Mouse (Mus musculus) embryonic facial prominence, embryonic 11.5 days (tissue): ENCODE data around the gene Ston2. TPM values are rescaled to one million over a fixed set of nuclear protein-coding genes. Genes with fewer than 3 reads are reported as not detected.

Experiments
- ATAC-seq: fragments of 200-750 bp; cut with Nextera tagmentation; replicated peaks from 2 replicates; pipeline ENCODE4 v1.8.0; 2017; ENCODE audit warnings: low read depth; ENCODE audit not compliant: insufficient number of reproducible peaks, low FRiP score, low TSS enrichment
- DNase-seq: peaks from one replicate; pipeline ENCODE4 v3.0.0-alpha.2; 2015; ENCODE audit warnings: low spot score
- H3K27ac ChIP-seq: fragments of 300-500 bp; sonication (generic); replicated peaks from 2 replicates; pipeline ENCODE4 v1.5.1; 2014; ENCODE audit warnings: mild to moderate bottlenecking, low read depth, low read length, control low read depth
- H3K27me3 ChIP-seq: fragments of 300-500 bp; sonication (generic); 2 replicates; pipeline ENCODE4 v1.6.1; 2014; ENCODE audit warnings: mild to moderate bottlenecking, low read length, moderate library complexity, mixed read lengths; ENCODE audit not compliant: control insufficient read depth, insufficient read depth
- H3K36me3 ChIP-seq: fragments of 300-500 bp; sonication (generic); replicated peaks from 2 replicates; pipeline ENCODE4 v1.6.1; 2014; ENCODE audit warnings: low read depth, mild to moderate bottlenecking, low read length, moderate library complexity, mixed read lengths; ENCODE audit not compliant: control insufficient read depth, insufficient read depth
- H3K4me1 ChIP-seq: fragments of 300-500 bp; sonication (generic); 2 replicates; pipeline ENCODE4 v1.6.1; 2014; ENCODE audit warnings: low read length, mixed read lengths; ENCODE audit not compliant: control insufficient read depth, insufficient read depth
- H3K4me2 ChIP-seq: fragments of 300-500 bp; sonication (generic); 2 replicates; pipeline ENCODE4 v1.6.1; 2014; ENCODE audit warnings: low read depth, mild to moderate bottlenecking, control low read depth, low read length, moderate library complexity
- H3K4me3 ChIP-seq: fragments of 300-500 bp; sonication (generic); 2 replicates; pipeline ENCODE4 v1.5.1; 2014; ENCODE audit warnings: low read depth, low read length, control low read depth
- H3K9ac ChIP-seq: fragments of 300-500 bp; sonication (generic); replicated peaks from 2 replicates; pipeline ENCODE4 v1.6.1; 2014; ENCODE audit warnings: mild to moderate bottlenecking, control low read depth, low read length
- H3K9me3 ChIP-seq: fragments of 300-500 bp; sonication (generic); replicated peaks from 2 replicates; pipeline ENCODE4 v1.6.1; 2016; ENCODE audit warnings: mild to moderate bottlenecking, low read length, inconsistent platforms, mixed read lengths; ENCODE audit not compliant: control insufficient read depth
- WGBS: fragments of 180-500 bp; shearing (Covaris S2); extraction: QIAGEN DNeasy Blood & Tissue Kit; methylation state at CpG from one replicate; pipeline ENCODE4 v1.1.7; 2014; 5-methylcytosine and 5-hydroxymethylcytosine counted together
- polyA plus RNA-seq: library from polyadenylated mRNA; unstranded; fragments of >200 nt; fragmentation: Nextera tagmentation; extraction: Ambion mirVana; gene quantifications from 2 replicates; pipeline ENCODE4 v1.2.1, GENCODE M21; 2014

Ston2 gene
- polyA plus RNA-seq, 1 experiment from 2014 or later, result 5.4 TPM

GRCm38 (mm10) chr12:91768176-91768575 is 20.0 kb downstream of the Ston2 start:
- no peak overlapping the region for H3K27ac ChIP-seq
- no peaks in the 10 kb centered on the region; the same call in 1 of the 2 replicates for H3K4me1 ChIP-seq
- H3K9me3 ChIP-seq, result no peaks in the 10 kb centered on the region
- ATAC-seq, result no peak
- DNase-seq, result no peak
- 87% methylated on average over 6 of the region's 6 CpGs for WGBS
- no peak overlapping the region for H3K4me3 ChIP-seq
- no peaks in the 10 kb centered on the region for H3K27me3 ChIP-seq
- no peak overlapping the region for H3K9ac ChIP-seq
- no peak overlapping the region for H3K4me2 ChIP-seq
- H3K36me3 ChIP-seq, result no peaks in the 10 kb centered on the region

- Histone ChIP-seq H3K27me3 (no peaks in the 10 kb centered on the region), H3K9ac (no peak overlapping the region), H3K9me3 (no peaks in the 10 kb centered on the region), H3K4me2 (no peak overlapping the region), H3K4me3 (no peak overlapping the region), H3K4me1 (no peaks in the 10 kb centered on the region; the same call in 1 of the 2 replicates), H3K36me3 (no peaks in the 10 kb centered on the region), H3K27ac (no peak overlapping the region)
- ATAC-seq (peak; percentile 63), DNase-seq (no peak)
- WGBS, result 54% methylated on average over 14 of the region's 14 CpGs
Measured at GRCm38 (mm10) chr12:91766338-91767107, 21.7 kb downstream of the Ston2 start.

GRCm38 (mm10) chr12:91765504-91765903 is 22.7 kb downstream of the Ston2 start:
- no peak overlapping the region for H3K9ac ChIP-seq
- DNase-seq, result no peak
- no peaks in the 10 kb centered on the region for H3K27me3 ChIP-seq
- no peaks in the 10 kb centered on the region for H3K36me3 ChIP-seq
- H3K4me3 ChIP-seq, result no peak overlapping the region
- H3K27ac ChIP-seq, result no peak overlapping the region
- 66% methylated on average over 13 of the region's 13 CpGs for WGBS
- ATAC-seq, result no peak
- no peak overlapping the region for H3K4me2 ChIP-seq
- H3K9me3 ChIP-seq, result no peaks in the 10 kb centered on the region
- H3K4me1 ChIP-seq, result no peaks in the 10 kb centered on the region; the same call in 1 of the 2 replicates

DNA sequence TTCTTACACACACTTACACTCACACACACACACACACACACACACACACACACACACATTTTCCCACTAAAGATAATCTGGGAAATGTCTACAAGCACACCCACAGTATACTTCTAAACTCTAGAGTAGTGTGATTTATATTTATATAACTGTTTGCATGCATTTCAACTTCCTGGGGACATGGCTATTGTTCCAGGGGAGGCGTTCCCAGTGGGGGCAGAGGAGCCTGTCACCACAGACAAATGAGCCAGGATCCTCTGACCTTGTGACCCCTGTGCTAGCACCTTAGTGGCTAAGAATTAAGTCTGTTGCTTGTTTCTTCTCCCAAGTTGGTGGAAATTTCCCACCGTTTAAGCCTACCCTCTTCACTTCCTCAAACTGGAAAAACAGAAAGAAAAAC is 23.1 kb downstream of the Ston2 start:
- H3K4me2 ChIP-seq, result no peak overlapping the region
- H3K9me3 ChIP-seq, result no peaks in the 10 kb centered on the region
- WGBS, result 17% methylated on average over 2 of the region's 2 CpGs
- no peaks in the 10 kb centered on the region for H3K27me3 ChIP-seq
- H3K36me3 ChIP-seq, result no peaks in the 10 kb centered on the region
- no peak overlapping the region for H3K4me3 ChIP-seq
- H3K27ac ChIP-seq, result no peak overlapping the region
- ATAC-seq (no peak), DNase-seq (no peak)
- no peak overlapping the region for H3K9ac ChIP-seq
- H3K4me1 ChIP-seq, result no peaks in the 10 kb centered on the region; the same call in 1 of the 2 replicates

- Histone ChIP-seq H3K36me3 (no peaks in the 10 kb centered on the region), H3K9me3 (no peaks in the 10 kb centered on the region), H3K9ac (no peak overlapping the region), H3K4me1 (no peaks in the 10 kb centered on the region; the same call in 1 of the 2 replicates), H3K27me3 (no peaks in the 10 kb centered on the region), H3K27ac (no peak overlapping the region), H3K4me3 (no peak overlapping the region), H3K4me2 (no peak overlapping the region)
- 78% methylated on average over 2 of the region's 2 CpGs for WGBS
- DNase-seq (no peak), ATAC-seq (no peak)
Measured at GRCm38 (mm10) chr12:91764471-91764870, 23.7 kb downstream of the Ston2 start.

DNA sequence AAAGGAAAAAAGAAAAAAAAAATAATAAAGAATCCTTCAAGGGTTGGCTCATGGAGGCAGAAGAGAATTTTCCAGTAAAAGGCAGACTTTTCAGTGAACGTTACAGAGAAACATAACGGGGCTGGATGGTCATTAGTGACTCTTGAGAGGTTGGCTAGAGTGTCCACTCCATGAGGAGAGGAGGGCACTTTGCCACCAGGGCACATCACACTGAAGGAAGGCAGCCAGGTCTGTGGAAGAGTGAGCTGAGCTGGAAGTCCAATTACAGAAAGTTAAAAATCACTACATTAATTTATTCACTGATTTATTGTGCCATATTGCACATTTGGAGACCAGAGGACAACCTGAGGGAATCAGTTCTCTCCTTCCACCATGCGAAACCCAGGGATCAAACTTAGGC is 28.4 kb downstream of the Ston2 start:
- Histone ChIP-seq H3K27me3 (no peaks in the 10 kb centered on the region), H3K27ac (no peak overlapping the region), H3K4me1 (no peaks in the 10 kb centered on the region), H3K4me2 (no peak overlapping the region), H3K36me3 (no peaks in the 10 kb centered on the region), H3K9me3 (no peaks in the 10 kb centered on the region), H3K4me3 (no peak overlapping the region), H3K9ac (no peak overlapping the region)
- ATAC-seq (no peak), DNase-seq (no peak)
- 91% methylated on average over 3 of the region's 3 CpGs for WGBS

DNA sequence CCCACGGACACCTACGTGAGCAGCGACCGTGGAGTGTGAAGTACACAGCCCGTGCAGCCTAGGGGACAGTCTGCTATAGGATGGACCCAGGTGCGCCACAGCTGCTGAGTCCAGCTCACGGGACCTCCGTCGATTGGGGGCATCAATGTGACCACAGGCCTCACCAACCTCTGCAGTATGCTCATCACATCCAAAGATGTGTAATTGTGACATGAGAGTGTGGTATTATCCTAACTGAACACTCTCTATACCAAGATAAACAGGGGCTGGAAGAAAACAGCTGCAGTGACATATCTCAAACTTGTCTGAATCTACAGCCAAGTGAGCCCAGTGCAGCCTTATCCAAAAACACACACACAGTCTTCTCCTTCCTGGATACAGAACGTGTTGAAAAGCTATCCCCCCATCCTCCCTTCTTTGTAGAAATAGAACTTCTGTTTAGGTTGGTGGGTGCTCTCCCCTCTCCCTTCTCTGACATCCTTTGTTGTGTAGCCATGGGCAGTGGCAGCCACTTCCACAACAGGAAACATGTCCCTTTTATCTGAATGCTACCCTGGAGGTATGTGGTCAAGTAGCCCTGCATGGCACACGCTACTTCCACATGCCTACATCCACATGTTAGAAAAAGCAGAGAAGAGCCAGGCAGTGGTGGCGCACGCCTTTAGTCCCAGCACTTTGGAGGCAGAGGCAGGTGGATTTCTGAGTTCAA is 30.2 kb downstream of the Ston2 start:
- ATAC-seq (no peak), DNase-seq (no peak)
- Histone ChIP-seq H3K4me2 (no peak overlapping the region), H3K27me3 (no peaks in the 10 kb centered on the region), H3K27ac (no peak overlapping the region), H3K36me3 (no peaks in the 10 kb centered on the region), H3K9me3 (no peaks in the 10 kb centered on the region), H3K4me3 (no peak overlapping the region), H3K4me1 (no peaks in the 10 kb centered on the region), H3K9ac (no peak overlapping the region)
- 83% methylated on average over 13 of the region's 13 CpGs for WGBS

- Histone ChIP-seq H3K9ac (no peak overlapping the region), H3K27me3 (no peaks in the 10 kb centered on the region), H3K4me1 (no peaks in the 10 kb centered on the region), H3K4me2 (no peak overlapping the region), H3K4me3 (no peak overlapping the region), H3K9me3 (no peaks in the 10 kb centered on the region), H3K27ac (no peak overlapping the region), H3K36me3 (no peaks in the 10 kb centered on the region)
- DNase-seq (peak; percentile 30), ATAC-seq (no peak)
- 43% methylated on average over 5 of the region's 5 CpGs for WGBS
Measured at GRCm38 (mm10) chr12:91756562-91757166, 31.5 kb downstream of the Ston2 start.
